Mouse (Mus musculus) neural tube, embryonic 12.5 days (tissue): ENCODE measurements around the gene Blnk. TPM values are rescaled to one million over a fixed set of nuclear protein-coding genes. Genes with fewer than 3 reads are reported as not detected.

Experiments used
- ATAC-seq: fragments of 200-750 bp; cut with Nextera tagmentation; 2 replicates; pipeline ENCODE4 v1.8.0; 2017; ENCODE audit warnings: low read depth, mild to moderate bottlenecking, moderate TSS enrichment, moderate library complexity; ENCODE audit not compliant: low FRiP score
- H3K27ac ChIP-seq: fragments of 300-500 bp; sonication (generic); 2 replicates; pipeline ENCODE4 v1.5.1; 2016
- H3K27me3 ChIP-seq: fragments of 300-500 bp; sonication (generic); replicated peaks from 2 replicates; pipeline ENCODE4 v1.6.1; 2016; ENCODE audit warnings: mild to moderate bottlenecking
- H3K36me3 ChIP-seq: fragments of 300-500 bp; sonication (generic); 2 replicates; pipeline ENCODE4 v1.6.1; 2016; ENCODE audit warnings: mild to moderate bottlenecking
- H3K4me1 ChIP-seq: fragments of 300-500 bp; sonication (generic); 2 replicates; pipeline ENCODE4 v1.6.1; 2016
- H3K4me2 ChIP-seq: fragments of 300-500 bp; sonication (generic); replicated peaks from 2 replicates; pipeline ENCODE4 v1.6.1; 2016; ENCODE audit warnings: mild to moderate bottlenecking
- H3K4me3 ChIP-seq: fragments of 300-500 bp; sonication (generic); 2 replicates; pipeline ENCODE4 v1.5.1; 2016
- H3K9ac ChIP-seq: fragments of 300-500 bp; sonication (generic); 2 replicates; pipeline ENCODE4 v1.6.1; 2016; ENCODE audit warnings: mild to moderate bottlenecking
- H3K9me3 ChIP-seq: fragments of 300-500 bp; sonication (generic); 2 replicates; pipeline ENCODE4 v1.6.1; 2016; ENCODE audit warnings: mild to moderate bottlenecking
- WGBS: fragments of 180-500 bp; shearing (Covaris S2); methylation state at CpG from one replicate; pipeline ENCODE4 v1.1.7; 2016; 5-methylcytosine and 5-hydroxymethylcytosine counted together
- polyA plus RNA-seq: library from polyadenylated mRNA; unstranded; fragments of >200 nt; fragmentation: Nextera tagmentation; extraction: Ambion mirVana; gene quantifications from 2 replicates; pipeline ENCODE4 v1.2.1, GENCODE M21; 2016

The Blnk gene
- polyA plus RNA-seq, 1 experiment from 2014 or later = 0.58 TPM

GRCm38 (mm10) chr19:40998469-40999170 lies 4.3 kb upstream of the Blnk start:
- no peak for ATAC-seq
- Histone ChIP-seq H3K36me3 (no peaks in the 10 kb centered on the region), H3K27me3 (no peaks in the 10 kb centered on the region), H3K4me2 (no peak overlapping the region), H3K9me3 (0 out of 2 replicates have a peak, but pooled peaks cover 4% of the 10 kb centered on the region), H3K4me1 (no peaks in the 10 kb centered on the region), H3K9ac (no peak overlapping the region), H3K4me3 (no peak overlapping the region), H3K27ac (no peak overlapping the region)
- WGBS = 42% methylated on average over 5 of the region's 5 CpGs

GRCm38 (mm10) chr19:40996722-40997121 lies 2.4 kb upstream of the Blnk start:
- no peak for ATAC-seq
- Histone ChIP-seq H3K27ac (no peak overlapping the region), H3K4me1 (no peaks in the 10 kb centered on the region; the same call in 1 of the 2 replicates), H3K4me2 (no peak overlapping the region), H3K4me3 (no peak overlapping the region), H3K9ac (no peak overlapping the region), H3K36me3 (no peaks in the 10 kb centered on the region), H3K9me3 (no peaks in the 10 kb centered on the region), H3K27me3 (0 out of 2 replicates have a peak, but pooled peaks cover 3% of the 10 kb centered on the region)
- 88% methylated on average over 6 of the region's 6 CpGs for WGBS

- Histone ChIP-seq H3K9me3 (no peaks in the 10 kb centered on the region), H3K4me2 (no peak overlapping the region), H3K9ac (no peak overlapping the region), H3K4me3 (no peak overlapping the region), H3K27me3 (0 out of 2 replicates have a peak, but pooled peaks cover 3% of the 10 kb centered on the region), H3K27ac (no peak overlapping the region), H3K36me3 (no peaks in the 10 kb centered on the region), H3K4me1 (no peaks in the 10 kb centered on the region; the same call in 1 of the 2 replicates)
- WGBS = 48% methylated on average over 21 of the region's 21 CpGs
- ATAC-seq = no peak
Measured at GRCm38 (mm10) chr19:40995449-40996401, 1.4 kb upstream of the Blnk start.

- Histone ChIP-seq H3K4me3 (no peak overlapping the region), H3K36me3 (no peaks in the 10 kb centered on the region), H3K27me3 (0 out of 2 replicates have a peak, but pooled peaks cover 3% of the 10 kb centered on the region), H3K4me1 (no peaks in the 10 kb centered on the region; the same call in 1 of the 2 replicates), H3K4me2 (no peak overlapping the region), H3K9me3 (no peaks in the 10 kb centered on the region), H3K27ac (no peak overlapping the region), H3K9ac (no peak overlapping the region)
- 68% methylated on average over 7 of the region's 7 CpGs for WGBS
- ATAC-seq = no peak
Measured at GRCm38 (mm10) chr19:40994911-40995310, 576 bp upstream of the Blnk start.

- 77% methylated on average over 5 of the region's 5 CpGs for WGBS
- Histone ChIP-seq H3K27ac (no peak overlapping the region), H3K4me1 (no peaks in the 10 kb centered on the region; the same call in 1 of the 2 replicates), H3K4me2 (no peak overlapping the region), H3K4me3 (no peak overlapping the region), H3K9me3 (no peaks in the 10 kb centered on the region), H3K9ac (no peak overlapping the region), H3K36me3 (no peaks in the 10 kb centered on the region), H3K27me3 (0 out of 2 replicates have a peak, but pooled peaks cover 3% of the 10 kb centered on the region)
- no peak for ATAC-seq
Measured at GRCm38 (mm10) chr19:40993356-40993755, 979 bp downstream of the Blnk start.

GRCm38 (mm10) chr19:40992517-40993044 lies 1.8 kb downstream of the Blnk start:
- no peak overlapping the region for H3K4me3 ChIP-seq
- no peaks in the 10 kb centered on the region; the same call in 1 of the 2 replicates for H3K4me1 ChIP-seq
- no peak overlapping the region for H3K9ac ChIP-seq
- WGBS = 56% methylated on average over 8 of the region's 8 CpGs
- ATAC-seq = no peak
- H3K9me3 ChIP-seq = no peaks in the 10 kb centered on the region
- no peak overlapping the region for H3K27ac ChIP-seq
- H3K27me3 ChIP-seq = 0 out of 2 replicates have a peak, but pooled peaks cover 3% of the 10 kb centered on the region
- H3K4me2 ChIP-seq = no peak overlapping the region
- H3K36me3 ChIP-seq = no peaks in the 10 kb centered on the region

- Histone ChIP-seq H3K4me1 (no peaks in the 10 kb centered on the region; the same call in 1 of the 2 replicates), H3K4me2 (no peak overlapping the region), H3K27me3 (0 out of 2 replicates have a peak, but pooled peaks cover 3% of the 10 kb centered on the region), H3K9ac (no peak overlapping the region), H3K4me3 (no peak overlapping the region), H3K9me3 (no peaks in the 10 kb centered on the region), H3K36me3 (no peaks in the 10 kb centered on the region), H3K27ac (no peak overlapping the region)
- 30% methylated on average over 11 of the region's 11 CpGs for WGBS
- no peak for ATAC-seq
Measured at GRCm38 (mm10) chr19:40992096-40992495, 2.2 kb downstream of the Blnk start.

GRCm38 (mm10) chr19:40991626-40992025 lies 2.7 kb downstream of the Blnk start:
- no peaks in the 10 kb centered on the region; the same call in 1 of the 2 replicates for H3K4me1 ChIP-seq
- ATAC-seq = no peak
- H3K9ac ChIP-seq = no peak overlapping the region
- H3K4me2 ChIP-seq = no peak overlapping the region
- H3K9me3 ChIP-seq = no peaks in the 10 kb centered on the region
- no peak overlapping the region for H3K4me3 ChIP-seq
- 0 out of 2 replicates have a peak, but pooled peaks cover 3% of the 10 kb centered on the region for H3K27me3 ChIP-seq
- WGBS = 61% methylated on average over 6 of the region's 7 CpGs
- H3K36me3 ChIP-seq = no peaks in the 10 kb centered on the region
- H3K27ac ChIP-seq = no peak overlapping the region

- no peaks in the 10 kb centered on the region; the same call in 1 of the 2 replicates for H3K4me1 ChIP-seq
- WGBS = 94% methylated on average over 17 of the region's 17 CpGs
- no peak overlapping the region for H3K27ac ChIP-seq
- no peak overlapping the region for H3K4me3 ChIP-seq
- no peak overlapping the region for H3K9ac ChIP-seq
- H3K27me3 ChIP-seq = 0 out of 2 replicates have a peak, but pooled peaks cover 3% of the 10 kb centered on the region
- no peaks in the 10 kb centered on the region for H3K9me3 ChIP-seq
- no peaks in the 10 kb centered on the region for H3K36me3 ChIP-seq
- ATAC-seq = no peak
- no peak overlapping the region for H3K4me2 ChIP-seq
Measured at GRCm38 (mm10) chr19:40990781-40991343, 3.5 kb downstream of the Blnk start.

GRCm38 (mm10) chr19:40989961-40990600 lies 4.3 kb downstream of the Blnk start:
- H3K4me2 ChIP-seq = no peak overlapping the region
- H3K4me1 ChIP-seq = no peaks in the 10 kb centered on the region; the same call in 1 of the 2 replicates
- H3K9ac ChIP-seq = no peak overlapping the region
- H3K9me3 ChIP-seq = no peaks in the 10 kb centered on the region
- 0 out of 2 replicates have a peak, but pooled peaks cover 3% of the 10 kb centered on the region for H3K27me3 ChIP-seq
- WGBS = 82% methylated on average over 9 of the region's 9 CpGs
- no peak overlapping the region for H3K4me3 ChIP-seq
- H3K27ac ChIP-seq = no peak overlapping the region
- no peak for ATAC-seq
- H3K36me3 ChIP-seq = no peaks in the 10 kb centered on the region

GRCm38 (mm10) chr19:40988856-40989255 lies 5.5 kb downstream of the Blnk start:
- H3K27ac ChIP-seq = no peak overlapping the region
- no peaks in the 10 kb centered on the region; the same call in 1 of the 2 replicates for H3K4me1 ChIP-seq
- H3K9ac ChIP-seq = no peak overlapping the region
- WGBS = 86% methylated on average over 5 of the region's 5 CpGs
- H3K4me2 ChIP-seq = no peak overlapping the region
- H3K36me3 ChIP-seq = no peaks in the 10 kb centered on the region
- no peak for ATAC-seq
- H3K9me3 ChIP-seq = no peaks in the 10 kb centered on the region
- no peak overlapping the region for H3K4me3 ChIP-seq
- 0 out of 2 replicates have a peak, but pooled peaks cover 3% of the 10 kb centered on the region for H3K27me3 ChIP-seq
